Mouse (Mus musculus): ENCODE measurements around the gene Nlrc4. TPM values are rescaled to one million over a fixed set of nuclear protein-coding genes. Genes with fewer than 3 reads are reported as not detected.
A peak's percentile ranks its signal among the peaks of the same experiment; 100 is the strongest.

The Nlrc4 gene
- total and polyA plus RNA-seq, 3 experiments: 1.9 to 6.0 (median 3.3) TPM

DNA sequence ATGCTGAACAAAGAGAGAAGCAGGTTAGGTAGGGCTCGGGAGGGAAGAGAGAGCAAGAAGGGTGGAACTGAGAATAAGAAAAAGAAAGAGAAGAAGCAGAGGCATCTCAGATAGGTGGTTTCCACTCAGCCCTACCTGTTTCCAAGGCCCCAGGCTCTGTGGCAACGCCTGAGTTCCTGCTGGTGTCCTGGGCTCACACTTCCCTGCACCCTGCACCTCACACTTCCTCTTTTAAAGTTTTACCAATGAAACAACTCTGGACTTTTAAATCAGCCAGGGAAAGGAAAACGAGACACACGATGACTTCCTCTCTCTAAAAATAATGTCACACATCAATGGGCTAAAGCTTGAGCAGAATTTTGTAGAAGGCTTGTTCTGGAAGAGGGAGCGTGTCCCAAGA lies 18.5 kb downstream of the Nlrc4 start:
- H3K9me3 ChIP-seq (replicated peaks; ENCODE audit: low read length): no peaks in the 10 kb centered on the region
- H3K79me2 ChIP-seq (replicated peaks; ENCODE audit: control insufficient read depth, extremely low read depth, insufficient read depth, poor library complexity, severe bottlenecking): no peaks in the 10 kb centered on the region
- in situ Hi-C loops (cut with MboI; ENCODE audit: low pct_ligation_motif_present, low pct_unique_long_range_greater_than_20kb, low sequenced_read_pairs): no loop called here
- DNase-seq (ENCODE audit: extremely low read depth): peak; percentile 71
- H3K4me1 ChIP-seq (ENCODE audit: control insufficient read depth in 1 of 2, insufficient read depth in 2 of 2): peaks cover 0 to 19% of the 10 kb centered on the region in 2 experiments; a peak in 3 of 4 replicates
- H3K27me3 ChIP-seq (replicated peaks): no peaks in the 10 kb centered on the region
- peak overlapping the region; percentile 34; the same call in 1 of the 2 replicates for H3K4me2 ChIP-seq (ENCODE audit: insufficient read depth, low read depth, poor library complexity, severe bottlenecking)
- no peak overlapping the region for H3K4me3 ChIP-seq (replicated peaks in 1 of 3; ENCODE audit: low read depth in 2 of 3, low read length in 2 of 3, poor library complexity in 1 of 3)
- H3K9ac ChIP-seq (ENCODE audit: insufficient read depth, low read depth): no peak overlapping the region
- H3K36me3 ChIP-seq (replicated peaks in 1 of 2; ENCODE audit: control insufficient read depth in 1 of 2, insufficient read depth in 1 of 2, low read length in 1 of 2): peaks cover 11 to 43% of the 10 kb centered on the region in 2 experiments
- no peak overlapping the region for H3K27ac ChIP-seq (ENCODE audit: insufficient read depth, low read depth)
- dilution Hi-C loops (cut with MboI; ENCODE audit: extremely low pct_ligation_motif_present, extremely low pct_unique_long_range_greater_than_20kb, low sequenced_read_pairs): no loop called here
- TF ChIP-seq MAZ (IDR thresholded peaks at IDR 0.05; ENCODE audit: low read depth, low read length): no peak
- TF ChIP-seq ZNF384 (IDR thresholded peaks at IDR 0.05; ENCODE audit: low read depth, low read length): no peak
- no peak for TF ChIP-seq MAFK (IDR thresholded peaks at IDR 0.05; ENCODE audit: insufficient replicate concordance, low read length)
- no peak for TF ChIP-seq ZKSCAN1 (IDR thresholded peaks at IDR 0.05; ENCODE audit: borderline replicate concordance, low read depth, low read length)
- TF ChIP-seq UBTF (IDR thresholded peaks at IDR 0.05; ENCODE audit: low read depth, low read length): 0 out of 2 replicates have a peak, but pooled peaks have one; percentile 45
- no peak for TF ChIP-seq POLR2A (IDR thresholded peaks at IDR 0.05; ENCODE audit: low read depth, low read length)
- peak; percentile 26; the same call in 1 of the 2 replicates for TF ChIP-seq ETS1 (conservative IDR thresholded peaks at IDR 0.05; ENCODE audit: low read depth, low read length)
- TF ChIP-seq PAX5 (IDR thresholded peaks at IDR 0.05; ENCODE audit: low read length): no peak
- no peak for TF ChIP-seq RAD21 (IDR thresholded peaks at IDR 0.05; ENCODE audit: low read depth, low read length)
- no peak for TF ChIP-seq RCOR1 (conservative IDR thresholded peaks at IDR 0.05; ENCODE audit: low read depth, low read length)
- TF ChIP-seq TCF12 (IDR thresholded peaks at IDR 0.05; ENCODE audit: low read depth, low read length): no peak
- no peak for TF ChIP-seq KAT2A (IDR thresholded peaks at IDR 0.05; ENCODE audit: insufficient replicate concordance, low read length)
- peak; percentile 76 for TF ChIP-seq IRF4 (IDR thresholded peaks at IDR 0.05; ENCODE audit: low read depth, low read length)
- TF ChIP-seq JUN (IDR thresholded peaks at IDR 0.05; ENCODE audit: insufficient read depth, low read depth, low read length): no peak
- TF ChIP-seq BHLHE40 (IDR thresholded peaks at IDR 0.05; ENCODE audit: low read depth, low read length): peak; percentile 73
- TF ChIP-seq TBP (conservative IDR thresholded peaks at IDR 0.05; ENCODE audit: low read depth, low read length): 0 out of 2 replicates have a peak, but pooled peaks have one; percentile 45
- TF ChIP-seq MYC (IDR thresholded peaks at IDR 0.05; ENCODE audit: low read depth, low read length): no peak
- peak; percentile 65; the same call in 1 of the 2 replicates for TF ChIP-seq EP300 (IDR thresholded peaks at IDR 0.05; ENCODE audit: low read length)
- no peak for TF ChIP-seq MEF2A (IDR thresholded peaks at IDR 0.05; ENCODE audit: borderline replicate concordance, low read depth, low read length)
- TF ChIP-seq ELF1 (IDR thresholded peaks at IDR 0.05; ENCODE audit: low read depth, low read length): 0 out of 2 replicates have a peak, but pooled peaks have one; percentile 49
- no peak for TF ChIP-seq SMC3 (IDR thresholded peaks at IDR 0.05; ENCODE audit: low read depth, low read length)
- peak; percentile 14; the same call in 1 of the 2 replicates for TF ChIP-seq CHD2 (IDR thresholded peaks at IDR 0.05; ENCODE audit: low read length)
- no peak for TF ChIP-seq CHD1 (IDR thresholded peaks at IDR 0.05; ENCODE audit: low read depth, low read length)
- TF ChIP-seq MAX (IDR thresholded peaks at IDR 0.05; ENCODE audit: low read length): 0 out of 2 replicates have a peak, but pooled peaks have one; percentile 17
